Mouse (Mus musculus) effector memory CD4-positive, alpha-beta T cell, adult 7 months (primary cell): Measurements from ENCODE around the gene Cachd1. TPM values are rescaled to one million over a fixed set of nuclear protein-coding genes. Genes with fewer than 3 reads are reported as not detected.

Experiments used
- polyA plus RNA-seq: library from polyadenylated mRNA; unstranded; fragments of 100-300 nt; shearing (Covaris generic); gene quantifications from one replicate; pipeline ENCODE4 v1.2.1, GENCODE M21; 2017

Cachd1 gene
- polyA plus RNA-seq: 0.56 TPM

DNA sequence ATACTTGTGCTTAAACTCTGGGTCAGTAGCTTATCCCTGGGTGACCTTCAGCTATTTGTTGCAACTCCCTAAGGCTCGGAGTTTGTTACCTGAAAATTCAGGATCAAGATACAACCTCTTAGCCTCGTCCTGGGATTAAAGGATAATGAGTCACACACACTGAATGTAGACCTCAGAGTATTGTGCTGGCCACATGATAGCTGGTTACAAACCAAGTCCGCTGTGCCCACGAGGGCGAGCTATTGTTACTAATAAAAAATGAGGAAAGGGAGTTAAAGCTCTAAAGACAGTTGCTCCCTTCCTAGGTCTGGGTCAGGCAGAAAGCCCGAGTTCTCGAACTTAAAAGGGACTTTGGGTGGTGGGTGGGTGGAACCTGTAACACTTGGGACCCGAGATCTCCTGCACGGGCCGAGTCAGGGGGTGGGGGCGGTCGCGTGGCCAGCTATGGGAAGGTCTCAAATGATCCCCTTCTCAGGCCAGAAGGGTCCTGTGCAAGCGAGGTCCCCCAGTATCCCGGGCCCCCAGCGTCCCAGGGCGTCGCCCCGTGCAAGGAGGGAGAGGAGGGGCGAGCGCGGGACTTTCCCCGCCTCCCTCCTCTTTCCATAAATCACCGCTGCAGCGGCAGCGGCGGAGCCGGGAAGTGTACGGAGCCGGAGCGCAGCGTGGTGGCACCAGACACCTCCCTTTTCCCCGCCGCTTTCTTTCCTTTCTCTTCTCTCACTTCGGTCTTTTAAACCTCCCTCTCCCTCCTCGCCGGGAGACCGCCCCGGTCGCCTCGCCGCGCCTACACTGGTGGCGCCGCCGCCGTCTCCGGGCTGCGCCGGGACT is at the start of gene Cachd1:
Gene Cachd1 (plus strand): TSS at position 633 of the 828 bp plus-strand sequence.

DNA sequence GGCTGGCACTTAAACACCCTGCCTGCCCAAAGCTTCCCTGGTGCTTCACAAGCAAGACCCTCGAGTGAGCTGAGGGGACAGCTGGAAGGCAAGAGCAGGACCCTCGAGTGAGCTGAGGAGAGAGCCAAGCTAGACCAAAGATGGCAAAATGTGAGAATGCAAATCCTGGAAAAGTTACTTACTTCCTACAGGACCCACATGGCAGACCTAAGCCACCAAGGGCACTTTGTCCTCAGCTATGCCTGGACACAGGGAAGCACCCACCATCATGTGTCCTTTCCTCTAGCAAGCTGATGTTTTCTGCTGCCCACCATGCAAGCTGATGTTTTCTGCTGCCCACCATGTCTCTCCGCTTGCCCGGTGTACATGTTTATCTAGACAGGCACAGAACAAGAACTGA is 244.1 kb downstream of the Cachd1 start, which contains the start of gene Gm10577:
Gene Gm10577 (minus strand): TSS at position 101 of the 400 bp plus-strand sequence.

DNA sequence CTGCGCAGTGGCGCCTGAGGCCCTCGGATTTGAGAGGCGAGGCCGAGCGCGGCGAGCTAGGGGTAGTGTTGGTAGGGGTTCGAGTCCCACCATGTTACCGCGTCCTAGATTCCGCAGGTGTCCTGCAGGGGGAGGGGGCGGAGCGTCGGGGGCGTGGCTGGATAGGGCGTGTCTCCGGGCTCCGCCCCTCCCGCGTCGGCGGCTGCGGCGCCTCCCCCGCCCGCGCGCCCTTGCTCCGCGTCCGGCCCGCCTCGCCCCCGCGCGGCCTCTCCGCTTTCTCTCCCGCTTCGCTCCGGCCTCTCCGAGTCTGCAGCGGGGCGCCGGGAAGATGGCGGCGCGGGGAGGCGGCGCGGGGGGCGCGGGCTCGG is 292.3 kb downstream of the Cachd1 start, which contains the start of gene Raver2:
Gene Raver2 (plus strand): TSS at position 198 of the 368 bp plus-strand sequence.

Other genes with a start within 250 kb of the Cachd1 start
- not detected for gene Gm10577, start 244.0 kb downstream of the Cachd1 start, polyA plus RNA-seq